Mouse (Mus musculus) gastrocnemius, postnatal 36 days (tissue): Measurements from ENCODE around the gene Irf2bp2. TPM values are rescaled to one million over a fixed set of nuclear protein-coding genes. Genes with fewer than 3 reads are reported as not detected.
A peak's percentile ranks its signal among the peaks of the same experiment; 100 is the strongest.

Source experiments
- DNase-seq, 2 experiments: peaks; one replicate each; pipeline ENCODE4 v3.0.0; 2022
- intact Hi-C: fragments of 180-260 bp; cut with DNase I; formaldehyde crosslinking; loops from one replicate; pipeline ENCODE4 v1.15.1; 2025
- total RNA-seq, 2 experiments: library from RNA; stranded (reverse); gene quantifications; 2 replicates each; pipeline ENCODE4 v1.2.3; 2021

The Irf2bp2 gene
- total RNA-seq, 2 experiments from 2014 or later, result 26.5 to 30.1 TPM

DNA sequence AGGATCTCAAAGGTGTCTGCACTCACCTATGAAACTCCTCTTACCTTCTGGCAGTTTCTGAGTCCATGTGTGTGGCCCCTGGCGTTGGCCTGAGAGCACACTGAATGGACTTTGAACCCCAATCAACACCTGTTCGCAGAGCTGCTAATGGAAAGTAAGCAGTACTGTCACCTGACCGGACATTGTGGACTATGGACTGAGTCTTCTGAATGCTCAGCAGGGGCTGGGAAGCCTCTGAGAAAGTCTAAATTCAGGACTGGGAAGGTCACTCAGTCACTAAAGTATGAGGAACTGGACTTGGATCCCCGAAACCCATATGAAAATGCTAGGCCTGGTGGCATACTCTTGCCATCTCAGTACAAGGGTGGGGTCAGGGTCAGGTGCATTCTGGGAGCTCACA is 19.9 kb downstream of the Irf2bp2 start:
- intact Hi-C loops, result no loop called here
- DNase-seq, result no peak

DNA sequence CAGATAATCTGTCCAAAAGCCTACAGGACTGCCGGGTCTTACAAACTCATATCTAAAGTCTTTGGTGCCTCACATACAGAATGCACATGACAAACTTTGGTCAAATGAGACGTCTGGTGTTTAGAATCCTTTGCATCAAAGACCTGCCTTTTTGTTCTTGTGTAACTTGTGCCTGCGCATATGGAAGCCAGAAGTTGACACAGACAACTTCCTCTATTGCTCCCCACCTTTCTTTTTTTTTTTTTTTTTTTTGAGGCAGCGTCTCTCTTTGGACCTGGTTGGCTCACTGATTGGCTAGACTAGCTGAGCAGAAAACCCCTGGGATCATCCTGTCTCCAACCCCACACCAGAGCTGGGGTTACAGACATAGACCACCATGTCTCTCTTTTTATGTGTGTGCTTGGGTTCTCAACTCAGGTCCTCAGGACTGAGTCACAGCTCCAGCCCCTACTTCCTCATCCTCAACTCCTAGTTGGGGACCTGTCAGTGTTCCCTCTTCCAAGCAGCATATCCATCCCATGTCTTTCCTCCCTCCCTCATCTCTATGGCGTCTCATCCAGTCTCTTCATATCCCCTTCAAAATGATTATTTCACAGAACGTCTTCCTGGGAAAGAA is 20.6 kb downstream of the Irf2bp2 start:
- intact Hi-C loops, result no loop called here
- DNase-seq, result no peak

DNA sequence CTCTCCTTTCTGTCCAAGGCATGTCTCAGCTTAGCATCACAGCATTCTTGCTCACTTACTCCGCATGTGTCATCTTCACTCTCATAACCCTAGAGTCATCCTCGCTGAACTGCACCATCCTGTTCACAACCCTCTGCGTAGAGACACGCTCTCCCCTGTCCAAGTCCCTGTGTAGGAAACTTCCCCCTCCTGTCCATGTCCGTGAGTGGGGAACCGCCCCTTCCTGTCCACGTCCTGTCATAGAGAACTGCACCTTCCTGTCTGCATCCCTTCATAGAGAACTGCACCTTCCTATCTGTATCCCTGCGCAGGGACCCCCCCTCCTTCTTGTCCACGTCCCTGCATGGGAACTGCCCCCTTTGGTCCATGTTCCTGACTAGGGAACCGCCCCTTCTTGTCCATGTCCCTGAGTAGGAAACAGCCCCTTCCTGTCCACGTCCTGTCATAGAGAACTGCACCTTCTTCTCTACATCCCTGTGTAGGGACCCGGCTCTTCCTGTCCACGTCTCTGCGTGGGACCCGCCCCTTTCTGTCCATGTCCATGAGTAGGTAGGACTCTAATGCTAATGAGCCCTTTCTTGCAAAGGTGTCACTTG is 22.6 kb downstream of the Irf2bp2 start:
- DNase-seq, result no peak

DNA sequence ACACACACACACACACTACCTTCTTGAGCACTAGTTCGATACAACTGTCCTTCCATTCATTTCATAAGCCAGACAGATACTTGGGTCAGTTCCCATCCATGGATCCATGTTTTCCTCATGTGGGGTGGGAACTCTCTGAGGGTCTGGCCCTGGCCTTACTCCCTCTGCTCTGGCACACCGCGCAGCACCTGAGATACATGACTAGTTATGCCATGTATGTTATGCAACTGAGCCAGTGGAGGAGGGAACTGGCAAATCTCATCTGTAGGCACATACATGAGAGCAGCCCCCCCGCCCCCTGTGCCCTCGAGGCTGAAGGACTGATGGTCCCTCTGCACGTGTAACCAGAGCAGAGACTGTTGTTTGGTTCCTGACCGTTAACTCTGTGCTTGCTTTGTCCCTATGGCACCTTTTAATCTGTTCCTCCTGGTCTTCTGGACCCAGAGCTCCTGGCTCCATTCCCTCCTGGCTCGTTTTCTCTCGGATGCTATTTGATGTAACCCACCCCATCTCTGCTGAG is 23.2 kb downstream of the Irf2bp2 start:
- intact Hi-C loops, result no loop called here
- DNase-seq, result no peak

More for the DNA sequence above, 22.6 kb downstream of the Irf2bp2 start:
- intact Hi-C loops, result no loop called here

DNA sequence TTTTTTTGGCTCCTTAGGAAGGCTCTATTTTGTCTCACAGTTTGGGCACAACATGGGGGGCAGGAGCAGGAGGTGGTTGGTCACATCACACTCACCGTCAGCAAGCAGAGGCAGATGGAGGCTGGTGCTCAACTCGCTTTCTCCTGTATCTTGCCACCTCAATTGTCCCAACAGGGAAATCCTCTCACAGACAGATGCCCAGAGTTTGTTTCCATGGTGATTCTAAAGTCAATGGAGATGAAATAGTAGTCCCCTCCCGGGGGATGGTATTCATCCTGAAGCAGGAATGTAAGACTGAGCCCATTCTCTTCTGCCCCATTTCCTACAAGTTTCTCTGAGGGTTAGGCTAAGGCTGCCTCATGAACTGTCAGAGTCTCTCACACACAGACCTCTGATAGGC is 23.7 kb downstream of the Irf2bp2 start:
- no peak for DNase-seq
- intact Hi-C loops, result no loop called here

DNA sequence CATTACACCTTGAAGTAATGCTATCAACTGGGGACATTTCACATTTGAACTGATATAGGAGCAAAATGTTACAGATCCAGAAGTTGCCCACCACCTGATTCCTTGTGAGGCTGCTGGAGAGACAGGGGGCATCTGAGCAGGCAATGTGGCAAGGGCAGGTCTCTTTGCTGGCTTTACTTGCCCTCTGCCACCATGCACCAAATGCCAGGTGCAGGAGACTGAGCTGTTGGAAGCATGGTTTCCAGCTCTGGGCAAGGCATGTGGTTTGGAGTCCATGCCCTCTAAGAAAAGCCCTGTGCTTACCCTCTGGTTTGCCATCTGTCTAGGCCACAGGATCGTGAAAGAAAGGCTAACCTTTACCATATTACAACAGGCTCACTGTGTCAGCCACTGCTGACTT is 24.1 kb downstream of the Irf2bp2 start:
- no peak for DNase-seq

DNA sequence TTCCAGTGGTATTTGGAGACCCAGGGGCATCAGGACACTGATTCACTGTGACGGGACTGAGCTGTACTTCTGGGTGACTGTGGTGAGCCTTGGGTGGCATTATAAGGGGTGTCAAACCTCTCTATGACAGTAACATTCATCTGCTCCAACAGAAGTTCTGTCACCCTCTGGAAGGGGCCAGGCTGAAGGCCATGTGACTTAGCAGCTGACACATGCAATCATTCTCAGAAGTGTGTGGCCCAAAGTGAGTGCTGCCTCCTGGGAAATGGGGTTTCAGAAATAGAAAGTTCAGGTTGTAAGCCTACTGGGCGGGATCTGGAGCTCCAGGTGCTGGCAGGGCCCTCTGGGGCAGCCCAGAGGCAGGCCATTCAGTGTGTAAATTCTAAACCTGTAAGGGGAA is 26.1 kb downstream of the Irf2bp2 start:
- DNase-seq, result no peak
- intact Hi-C loops, result no loop called here

More for the DNA sequence above, 24.1 kb downstream of the Irf2bp2 start:
- intact Hi-C loops, result no loop called here

GRCm38 (mm10) chr8:126566446-126567062 is 27.2 kb downstream of the Irf2bp2 start:
- peak; percentile 51 to 67 for DNase-seq
- intact Hi-C loops, result no loop called here

- intact Hi-C loops, result no loop called here
- peak; percentile 55 to 70 for DNase-seq
Observed at GRCm38 (mm10) chr8:126565954-126566445, 27.8 kb downstream of the Irf2bp2 start.

DNA sequence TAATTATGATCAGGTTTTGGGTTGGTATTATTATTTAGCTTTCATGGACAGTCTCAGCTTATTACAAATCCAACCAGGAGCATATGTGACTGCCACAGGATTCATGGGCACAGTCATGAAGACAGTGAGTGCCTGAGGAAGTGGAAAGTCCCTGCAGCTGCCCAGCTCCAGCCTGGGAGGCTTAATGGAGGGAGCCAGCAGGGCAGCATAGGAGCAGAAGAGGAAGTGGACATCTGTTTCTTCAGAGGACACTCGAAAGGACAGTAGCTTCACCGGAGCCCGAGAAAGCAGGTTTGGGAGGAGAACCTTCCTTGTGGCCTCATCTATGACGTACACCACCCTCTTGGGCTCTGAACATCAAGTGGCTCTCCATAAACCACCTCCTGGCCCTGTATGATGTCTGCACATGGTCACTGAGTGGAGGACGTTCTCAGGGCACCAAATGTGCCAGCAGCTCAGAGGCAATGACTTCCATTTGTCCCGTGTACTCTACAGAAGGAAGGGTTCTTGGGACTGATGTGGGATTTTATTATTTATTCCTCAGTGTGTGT is 28.5 kb downstream of the Irf2bp2 start:
- intact Hi-C loops, result no loop called here
- DNase-seq, result no peak

DNA sequence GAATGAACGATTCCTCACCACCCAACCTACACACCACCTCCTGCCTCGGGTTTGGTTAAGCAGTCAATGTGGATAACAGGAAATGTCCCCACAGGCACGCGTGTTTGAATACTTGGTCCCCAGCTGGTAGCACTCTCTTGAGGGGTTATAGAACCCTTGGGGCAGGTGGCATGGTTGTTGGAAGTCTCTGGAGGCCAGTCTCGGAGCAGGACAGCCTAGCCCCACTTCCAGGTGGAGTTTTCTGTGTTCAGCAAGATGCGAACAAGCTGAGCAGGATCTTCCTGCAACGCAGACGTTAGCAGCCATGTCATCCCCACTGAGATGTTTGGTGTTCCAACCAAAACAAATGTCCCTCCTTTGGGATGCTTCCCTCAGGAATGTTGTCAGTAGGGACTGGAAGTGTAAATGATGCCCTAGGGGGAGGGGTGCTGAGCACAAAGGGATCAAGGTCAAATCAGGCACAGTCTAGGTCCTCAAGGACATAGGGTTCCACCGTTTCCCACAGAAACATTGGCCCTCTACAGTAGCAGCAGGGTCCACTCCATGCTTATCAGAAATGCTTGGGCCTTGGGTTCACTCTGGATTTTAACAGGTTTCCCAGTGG is 29.1 kb downstream of the Irf2bp2 start:
- no peak for DNase-seq
- intact Hi-C loops, result no loop called here

- DNase-seq, result no peak
- intact Hi-C loops, result no loop called here
Observed at GRCm38 (mm10) chr8:126561316-126561841, 32.4 kb downstream of the Irf2bp2 start.

GRCm38 (mm10) chr8:126558400-126558953 is 35.3 kb downstream of the Irf2bp2 start:
- intact Hi-C loops, result no loop called here
- no peak for DNase-seq

GRCm38 (mm10) chr8:126557403-126557802 is 36.4 kb downstream of the Irf2bp2 start:
- no peak for DNase-seq
- intact Hi-C loops, result no loop called here

DNA sequence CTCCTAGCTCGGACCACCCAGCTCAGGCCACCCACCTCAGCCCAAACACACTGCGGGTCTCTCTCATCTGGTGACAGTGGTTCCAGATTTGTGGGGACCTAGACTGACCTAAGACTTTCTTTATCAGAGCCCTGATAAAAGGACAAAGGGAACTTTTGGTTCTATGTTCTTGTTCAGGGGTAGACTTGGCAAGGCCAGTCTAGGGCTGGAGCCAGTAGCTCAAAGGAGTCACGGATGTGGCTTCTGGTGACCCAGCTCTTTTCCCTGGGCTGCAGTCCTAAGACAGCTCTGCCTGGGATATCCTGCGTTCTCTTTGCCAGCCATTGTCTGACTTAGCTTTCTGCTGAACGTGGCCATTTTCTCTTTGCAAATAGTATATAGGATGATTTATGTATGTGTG is 37.1 kb downstream of the Irf2bp2 start:
- intact Hi-C loops, result no loop called here
- no peak for DNase-seq

GRCm38 (mm10) chr8:126554741-126555140 is 39.0 kb downstream of the Irf2bp2 start:
- no peak for DNase-seq

GRCm38 (mm10) chr8:126551871-126552270 is 41.9 kb downstream of the Irf2bp2 start:
- no peak for DNase-seq
- intact Hi-C loops, result loop anchor here (5.0 kb wide), 1 partner anchor 35 kb away; no protein-coding TSS in a partner anchor

More at GRCm38 (mm10) chr8:126554741-126555140, 39.0 kb downstream of the Irf2bp2 start:
- intact Hi-C loops, result loop anchor here (5.0 kb wide), 1 partner anchor 37 kb away; no protein-coding TSS in a partner anchor

DNA sequence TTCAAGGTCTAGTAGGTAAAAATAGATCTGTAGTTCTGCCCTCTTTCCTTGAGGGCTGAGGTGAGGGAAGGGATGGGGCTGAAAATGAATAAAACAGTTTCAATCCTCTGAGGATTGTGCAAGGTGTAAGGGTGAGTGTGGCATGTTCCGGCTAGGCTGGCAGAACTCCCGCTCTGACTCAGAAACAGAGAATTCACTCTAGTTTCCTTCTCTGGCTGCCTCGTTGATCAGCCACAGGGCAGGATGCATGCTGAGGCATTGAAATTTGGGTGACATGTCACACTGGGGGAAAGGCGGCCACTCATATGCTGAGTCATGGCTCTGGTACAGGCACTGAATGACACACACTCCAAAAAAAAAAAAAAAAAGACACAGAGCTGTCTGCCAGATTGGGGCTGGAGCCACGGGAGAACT is 42.8 kb downstream of the Irf2bp2 start:
- no peak for DNase-seq
- intact Hi-C loops, result loop anchor here (5.0 kb wide), 1 partner anchor 34 kb away; no protein-coding TSS in a partner anchor

GRCm38 (mm10) chr8:126547841-126548240 is 45.9 kb downstream of the Irf2bp2 start:
- intact Hi-C loops, result no loop called here
- DNase-seq, result peak; percentile 53 to 55

DNA sequence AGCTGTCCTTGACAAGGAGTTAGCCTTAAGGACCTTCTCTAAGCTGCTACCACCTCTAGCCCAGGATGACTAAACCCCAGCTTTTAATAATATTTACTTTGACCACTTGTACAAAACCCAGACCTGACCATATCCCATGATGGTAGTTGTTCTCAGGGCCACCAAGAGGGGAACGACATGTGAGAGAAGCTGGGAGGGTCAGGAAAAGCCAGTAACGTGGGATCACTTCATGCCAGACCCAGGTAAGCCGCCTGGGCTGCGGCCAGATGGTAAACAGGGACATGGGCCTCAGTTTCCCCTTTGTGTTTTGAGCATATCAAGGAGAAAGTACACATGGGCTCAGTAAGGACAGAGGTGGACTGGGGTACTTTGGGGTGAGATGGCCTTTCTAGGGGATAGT is 46.4 kb downstream of the Irf2bp2 start:
- DNase-seq, result no peak
- intact Hi-C loops, result no loop called here
